Mouse (Mus musculus): ENCODE data around the gene Simc1. TPM values are rescaled to one million over a fixed set of nuclear protein-coding genes. Genes with fewer than 3 reads are reported as not detected.
"Not testable (repeated sequence)": the region's sequence is repeated elsewhere in the genome, so short reads cannot be mapped to it uniquely, and the experiment has no call there.

Simc1 gene
- polyA plus RNA-seq, 1 experiment from 2014 or later = 6.8 TPM

- Histone ChIP-seq H3K4me2 (ENCODE audit: low read length) (no peak overlapping the region), H3K4me3 (replicated peaks; ENCODE audit: low read depth, low read length) (no peak overlapping the region), H3K27me3 (ENCODE audit: insufficient read depth, low read length) (no peaks in the 10 kb centered on the region), H3K36me3 (ENCODE audit: insufficient read depth, low read length) (no peaks in the 10 kb centered on the region), H3K4me1 (replicated peaks; ENCODE audit: insufficient read depth, low read length) (no peaks in the 10 kb centered on the region), H3K9ac (ENCODE audit: low read depth, low read length) (no peak overlapping the region), H3K9me3 (replicated peaks; ENCODE audit: low read length) (no peaks in the 10 kb centered on the region), H3K27ac (no peak overlapping the region)
- ATAC-seq (replicated peaks; ENCODE audit: low FRiP score, low read depth) (no peak), DNase-seq (ENCODE audit: low spot score) (no peak)
- WGBS = 63% methylated on average over 2 of the region's 2 CpGs
- TF ChIP-seq CTCF (IDR thresholded peaks at IDR 0.05; ENCODE audit: low read depth) = no peak
Measured at GRCm38 (mm10) chr13:54474996-54475395, 28.6 kb upstream of the Simc1 start.

- Histone ChIP-seq H3K9me3 (replicated peaks; ENCODE audit: low read length) (no peaks in the 10 kb centered on the region), H3K27me3 (ENCODE audit: insufficient read depth, low read length) (no peaks in the 10 kb centered on the region), H3K36me3 (ENCODE audit: insufficient read depth, low read length) (no peaks in the 10 kb centered on the region), H3K4me3 (replicated peaks; ENCODE audit: low read depth, low read length) (no peak overlapping the region), H3K9ac (ENCODE audit: low read depth, low read length) (no peak overlapping the region), H3K27ac (no peak overlapping the region), H3K4me2 (ENCODE audit: low read length) (no peak overlapping the region), H3K4me1 (replicated peaks; ENCODE audit: insufficient read depth, low read length) (no peaks in the 10 kb centered on the region)
- DNase-seq (ENCODE audit: low spot score) (no peak), ATAC-seq (replicated peaks; ENCODE audit: low FRiP score, low read depth) (no peak)
- 64% methylated on average over 5 of the region's 5 CpGs for WGBS
- no peak for TF ChIP-seq CTCF (IDR thresholded peaks at IDR 0.05; ENCODE audit: low read depth)
Measured at GRCm38 (mm10) chr13:54475702-54476101, 27.9 kb upstream of the Simc1 start.

GRCm38 (mm10) chr13:54479286-54479685, 24.3 kb upstream of the Simc1 start:
- no peak for DNase-seq (ENCODE audit: low spot score)

DNA sequence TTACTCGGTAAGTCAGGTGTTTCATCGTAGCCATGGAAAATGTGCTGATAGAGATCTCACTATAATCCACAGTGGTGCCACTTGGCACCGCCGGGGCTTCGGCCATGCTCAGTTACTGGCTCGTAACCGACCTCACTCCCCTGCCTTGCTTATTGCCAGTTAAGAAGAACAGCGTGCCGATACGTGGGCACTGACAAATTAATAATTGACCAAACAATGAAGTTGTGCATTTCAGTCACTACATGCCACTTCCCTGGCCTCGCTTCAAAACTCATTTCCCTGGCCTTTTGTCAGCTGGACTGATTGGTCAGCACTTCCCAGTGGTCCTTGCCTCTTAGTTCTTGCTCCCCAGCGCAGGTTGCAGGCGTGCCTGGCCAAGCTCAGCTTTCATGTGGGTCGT, 22.1 kb upstream of the Simc1 start:
- no peak for TF ChIP-seq CTCF (IDR thresholded peaks at IDR 0.05; ENCODE audit: low read depth)
- Histone ChIP-seq H3K9ac (ENCODE audit: low read depth, low read length) (no peak overlapping the region), H3K9me3 (replicated peaks; ENCODE audit: low read length) (no peaks in the 10 kb centered on the region), H3K4me2 (ENCODE audit: low read length) (peak overlapping the region; percentile 28; the same call in 1 of the 2 replicates), H3K4me3 (replicated peaks; ENCODE audit: low read depth, low read length) (no peak overlapping the region), H3K27ac (no peak overlapping the region), H3K27me3 (ENCODE audit: insufficient read depth, low read length) (no peaks in the 10 kb centered on the region), H3K4me1 (replicated peaks; ENCODE audit: insufficient read depth, low read length) (no peaks in the 10 kb centered on the region), H3K36me3 (ENCODE audit: insufficient read depth, low read length) (no peaks in the 10 kb centered on the region)
- WGBS = 62% methylated on average over 14 of the region's 14 CpGs
- DNase-seq (ENCODE audit: low spot score) (no peak), ATAC-seq (replicated peaks; ENCODE audit: low FRiP score, low read depth) (peak; percentile 81; the same call in 1 of the 2 replicates)

More at GRCm38 (mm10) chr13:54479286-54479685, 24.3 kb upstream of the Simc1 start:
- TF ChIP-seq CTCF (IDR thresholded peaks at IDR 0.05; ENCODE audit: low read depth) = no peak
- 62% methylated on average over 3 of the region's 3 CpGs for WGBS
- Histone ChIP-seq H3K4me3 (replicated peaks; ENCODE audit: low read depth, low read length) (no peak overlapping the region), H3K4me2 (ENCODE audit: low read length) (no peak overlapping the region), H3K36me3 (ENCODE audit: insufficient read depth, low read length) (no peaks in the 10 kb centered on the region), H3K4me1 (replicated peaks; ENCODE audit: insufficient read depth, low read length) (no peaks in the 10 kb centered on the region), H3K9me3 (replicated peaks; ENCODE audit: low read length) (no peaks in the 10 kb centered on the region), H3K27me3 (ENCODE audit: insufficient read depth, low read length) (no peaks in the 10 kb centered on the region), H3K9ac (ENCODE audit: low read depth, low read length) (no peak overlapping the region), H3K27ac (no peak overlapping the region)
- no peak for ATAC-seq (replicated peaks; ENCODE audit: low FRiP score, low read depth)

- H3K4me2 ChIP-seq (ENCODE audit: low read length) = no peak overlapping the region
- H3K27me3 ChIP-seq (ENCODE audit: insufficient read depth, low read length) = no peaks in the 10 kb centered on the region
- no peaks in the 10 kb centered on the region for H3K4me1 ChIP-seq (replicated peaks; ENCODE audit: insufficient read depth, low read length)
- no peaks in the 10 kb centered on the region for H3K9me3 ChIP-seq (replicated peaks; ENCODE audit: low read length)
- H3K36me3 ChIP-seq (ENCODE audit: insufficient read depth, low read length) = no peaks in the 10 kb centered on the region
- 71% methylated on average over 5 of the region's 5 CpGs for WGBS
- ATAC-seq (replicated peaks; ENCODE audit: low FRiP score, low read depth) (no peak), DNase-seq (ENCODE audit: low spot score) (no peak)
- H3K4me3 ChIP-seq (replicated peaks; ENCODE audit: low read depth, low read length) = no peak overlapping the region
- no peak for TF ChIP-seq CTCF (IDR thresholded peaks at IDR 0.05; ENCODE audit: low read depth)
- no peak overlapping the region for H3K27ac ChIP-seq
- H3K9ac ChIP-seq (ENCODE audit: low read depth, low read length) = no peak overlapping the region
Measured at GRCm38 (mm10) chr13:54490411-54490810, 13.2 kb upstream of the Simc1 start.

DNA sequence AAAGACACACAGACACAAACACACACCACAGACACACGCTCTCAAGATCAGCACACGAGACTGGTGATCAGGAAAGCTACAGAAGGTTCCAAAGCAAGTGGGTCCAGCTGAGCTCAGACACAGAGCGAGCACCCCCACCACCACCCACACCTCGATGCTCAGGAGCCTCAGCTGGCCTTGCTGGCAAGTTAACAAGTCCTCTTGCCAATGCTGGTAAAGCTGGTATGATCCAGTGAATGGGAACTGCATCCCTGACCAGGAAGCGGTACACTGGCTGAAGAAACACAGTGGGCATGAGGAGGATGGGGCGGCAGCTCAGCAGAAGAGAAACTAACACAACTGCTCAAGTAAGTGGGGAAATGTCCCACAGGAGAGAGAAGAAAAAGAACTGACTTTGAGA, 12.2 kb upstream of the Simc1 start:
- Histone ChIP-seq H3K9me3 (replicated peaks; ENCODE audit: low read length) (no peaks in the 10 kb centered on the region), H3K4me3 (replicated peaks; ENCODE audit: low read depth, low read length) (no peak overlapping the region), H3K27ac (no peak overlapping the region), H3K4me1 (replicated peaks; ENCODE audit: insufficient read depth, low read length) (no peaks in the 10 kb centered on the region), H3K9ac (ENCODE audit: low read depth, low read length) (no peak overlapping the region), H3K27me3 (ENCODE audit: insufficient read depth, low read length) (no peaks in the 10 kb centered on the region), H3K4me2 (ENCODE audit: low read length) (no peak overlapping the region), H3K36me3 (ENCODE audit: insufficient read depth, low read length) (no peaks in the 10 kb centered on the region)
- no peak for DNase-seq (ENCODE audit: low spot score)
- ATAC-seq (replicated peaks; ENCODE audit: low FRiP score, low read depth) = no peak
- WGBS = 84% methylated on average over 6 of the region's 6 CpGs
- TF ChIP-seq CTCF (IDR thresholded peaks at IDR 0.05; ENCODE audit: low read depth) = no peak

- not testable (repeated sequence) for DNase-seq (ENCODE audit: low spot score); H3K4me3 ChIP-seq (replicated peaks; ENCODE audit: low read depth, low read length); H3K9me3 ChIP-seq (replicated peaks; ENCODE audit: low read length); H3K27me3 ChIP-seq (ENCODE audit: insufficient read depth, low read length); H3K36me3 ChIP-seq (ENCODE audit: insufficient read depth, low read length); H3K27ac ChIP-seq; ATAC-seq (replicated peaks; ENCODE audit: low FRiP score, low read depth); H3K4me2 ChIP-seq (ENCODE audit: low read length); H3K9ac ChIP-seq (ENCODE audit: low read depth, low read length); H3K4me1 ChIP-seq (replicated peaks; ENCODE audit: insufficient read depth, low read length)
- WGBS = 95% methylated on average over 7 of the region's 7 CpGs
Measured at GRCm38 (mm10) chr13:54499551-54499950, 4.0 kb upstream of the Simc1 start.

All from kidney, postnatal 0 days (tissue).